Mouse (Mus musculus) CH12.LX (cell line): ENCODE data around the gene Twist2.

Experiments used
- CTCF ChIP-seq, 2 experiments: IDR thresholded peaks in 1 of 2; conservative IDR thresholded peaks in 1 of 2; 2 replicates each; pipeline ENCODE4 v1.5.1; 2011 to 2012; ENCODE audit warnings: low read depth in 2 of 2, low read length in 2 of 2, improper control_type of control experiment in 1 of 2, inconsistent platforms in 1 of 2, mild to moderate bottlenecking in 1 of 2, moderate library complexity in 1 of 2
- ETS1 ChIP-seq: conservative IDR thresholded peaks from 2 replicates; pipeline ENCODE4 v1.6.1; 2012; ENCODE audit warnings: low read depth, mild to moderate bottlenecking, inconsistent platforms, low read length, improper control_type of control experiment, moderate library complexity
- JUND ChIP-seq: conservative IDR thresholded peaks from 2 replicates; pipeline ENCODE4 v1.6.1; 2011; ENCODE audit warnings: low read depth, low read length, improper control_type of control experiment
- NRF1 ChIP-seq: IDR thresholded peaks from 2 replicates; pipeline ENCODE4 v1.6.1; 2014; ENCODE audit warnings: low read depth, mild to moderate bottlenecking, inconsistent platforms, low read length, improper control_type of control experiment, moderate library complexity
- POLR2AphosphoS2 ChIP-seq: IDR thresholded peaks from 2 replicates; pipeline ENCODE4 v1.6.1; 2011; ENCODE audit warnings: low read depth, low read length, improper control_type of control experiment
- RCOR1 ChIP-seq: conservative IDR thresholded peaks from 2 replicates; pipeline ENCODE4 v1.6.1; 2012; ENCODE audit warnings: low read depth, mild to moderate bottlenecking, inconsistent platforms, low read length, improper control_type of control experiment
- TCF12 ChIP-seq: IDR thresholded peaks from 2 replicates; pipeline ENCODE4 v1.6.1; 2014; ENCODE audit warnings: low read depth, mild to moderate bottlenecking, inconsistent platforms, low read length, improper control_type of control experiment

DNA sequence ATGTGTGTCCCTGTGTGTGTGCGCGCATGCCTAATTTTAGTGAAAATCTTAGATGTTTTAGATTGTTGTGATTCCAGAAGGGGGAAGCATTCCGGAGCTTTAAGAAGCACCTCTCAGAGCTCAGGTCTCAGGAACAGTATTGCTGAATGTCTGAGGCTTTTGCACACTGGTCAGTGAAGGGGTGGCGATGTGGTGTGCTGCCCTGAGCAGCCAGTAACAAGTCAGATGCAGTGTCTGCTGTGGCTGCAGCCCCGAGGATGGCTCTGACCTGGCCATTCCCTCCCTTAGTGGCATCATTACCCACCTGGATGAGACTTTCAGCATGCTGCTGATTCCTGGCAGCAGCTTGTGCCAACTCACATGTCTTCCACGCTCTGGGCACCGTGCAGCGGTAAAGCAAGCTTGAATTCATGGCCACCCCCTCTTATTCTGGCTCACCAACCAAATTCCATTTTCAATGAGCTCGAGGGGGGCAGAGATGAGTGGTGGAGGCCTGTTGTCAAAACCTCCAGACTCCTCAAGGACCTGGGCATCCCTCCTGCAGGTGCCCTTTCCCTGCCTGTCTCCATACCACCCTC lies 44.2 kb downstream of the Twist2 start:
- TF ChIP-seq RCOR1 = no peak
- TF ChIP-seq CTCF (conservative IDR thresholded peaks at IDR 0.05 in 1 of 2, IDR thresholded peaks at IDR 0.05 in 1 of 2; ENCODE audit: low read depth in 2 of 2, low read length in 2 of 2) = no peak
- TF ChIP-seq POLR2AphosphoS2 = no peak
- no peak for TF ChIP-seq NRF1
- TF ChIP-seq TCF12 = no peak
- TF ChIP-seq JUND = no peak
- no peak for TF ChIP-seq ETS1
